Mouse (Mus musculus): ENCODE results near the gene Stt3a. TPM values are rescaled to one million over a fixed set of nuclear protein-coding genes. Genes with fewer than 3 reads are reported as not detected.
A peak's percentile ranks its signal among the peaks of the same experiment; 100 is the strongest.

Stt3a gene
- polyA plus RNA-seq (2014; fragmentation: Nextera tagmentation; extraction: Ambion mirVana): 197 and 238 TPM in 2 replicates

GRCm38 (mm10) chr9:36767203-36768143 lies at the start of gene Stt3a:
Gene Stt3a (minus strand): TSS chr9:36767679.
- peak; percentile 100 for ATAC-seq (ENCODE audit: insufficient number of reproducible peaks, low FRiP score, low TSS enrichment, low read depth)
- Histone ChIP-seq H3K9ac (ENCODE audit: low read length) (peak within 1 kb of the TSS; percentile 88), H3K4me1 (ENCODE audit: control insufficient read depth, insufficient read depth, low read length) (peaks cover 5% of the 10 kb centered on the region), H3K36me3 (ENCODE audit: control insufficient read depth, insufficient read depth, low read length) (peaks cover 7% of the 10 kb centered on the region), H3K27me3 (ENCODE audit: control insufficient read depth, insufficient read depth, low read length) (no peaks in the 10 kb centered on the region), H3K9me3 (ENCODE audit: control insufficient read depth, low read length) (no peaks in the 10 kb centered on the region), H3K4me2 (ENCODE audit: low read depth, severe bottlenecking) (peak within 1 kb of the TSS; percentile 74), H3K4me3 (ENCODE audit: low read depth, low read length) (peak within 1 kb of the TSS; percentile 92), H3K27ac (replicated peaks; ENCODE audit: low read depth, low read length) (peak within 1 kb of the TSS; percentile 79)
- peak; percentile 97 for DNase-seq (ENCODE audit: low spot score)
- WGBS: under 1% methylated on average over 60 of the region's 60 CpGs

GRCm38 (mm10) chr9:36814486-36814885 lies 47.0 kb upstream of the Stt3a start:
- no peaks in the 10 kb centered on the region for H3K36me3 ChIP-seq (ENCODE audit: control insufficient read depth, insufficient read depth, low read length)
- H3K9ac ChIP-seq (ENCODE audit: low read length): no peak overlapping the region
- DNase-seq (ENCODE audit: low spot score) (no peak), ATAC-seq (ENCODE audit: insufficient number of reproducible peaks, low FRiP score, low TSS enrichment, low read depth) (no peak)
- H3K4me3 ChIP-seq (ENCODE audit: low read depth, low read length): no peak overlapping the region
- no peaks in the 10 kb centered on the region for H3K9me3 ChIP-seq (ENCODE audit: control insufficient read depth, low read length)
- 79% methylated on average over 3 of the region's 3 CpGs for WGBS
- H3K4me2 ChIP-seq (ENCODE audit: low read depth, severe bottlenecking): no peak overlapping the region
- H3K27me3 ChIP-seq (ENCODE audit: control insufficient read depth, insufficient read depth, low read length): no peaks in the 10 kb centered on the region
- H3K27ac ChIP-seq (replicated peaks; ENCODE audit: low read depth, low read length): no peak overlapping the region
- H3K4me1 ChIP-seq (ENCODE audit: control insufficient read depth, insufficient read depth, low read length): no peaks in the 10 kb centered on the region

- H3K9me3 ChIP-seq (ENCODE audit: control insufficient read depth, low read length): no peaks in the 10 kb centered on the region
- no peak overlapping the region for H3K27ac ChIP-seq (replicated peaks; ENCODE audit: low read depth, low read length)
- no peaks in the 10 kb centered on the region for H3K27me3 ChIP-seq (ENCODE audit: control insufficient read depth, insufficient read depth, low read length)
- 0 out of 2 replicates have a peak, but pooled peaks cover 3% of the 10 kb centered on the region for H3K4me1 ChIP-seq (ENCODE audit: control insufficient read depth, insufficient read depth, low read length)
- H3K9ac ChIP-seq (ENCODE audit: low read length): no peak overlapping the region
- WGBS: 81% methylated on average over 5 of the region's 5 CpGs
- H3K4me3 ChIP-seq (ENCODE audit: low read depth, low read length): no peak overlapping the region
- no peaks in the 10 kb centered on the region for H3K36me3 ChIP-seq (ENCODE audit: control insufficient read depth, insufficient read depth, low read length)
- ATAC-seq (ENCODE audit: insufficient number of reproducible peaks, low FRiP score, low TSS enrichment, low read depth) (no peak), DNase-seq (ENCODE audit: low spot score) (no peak)
- H3K4me2 ChIP-seq (ENCODE audit: low read depth, severe bottlenecking): no peak overlapping the region
These were observed 40.8 kb upstream of the Stt3a start for GRCm38 (mm10) chr9:36808126-36808785.

- H3K27ac ChIP-seq (replicated peaks; ENCODE audit: low read depth, low read length): no peak overlapping the region
- no peak overlapping the region for H3K4me3 ChIP-seq (ENCODE audit: low read depth, low read length)
- DNase-seq (ENCODE audit: low spot score) (no peak), ATAC-seq (ENCODE audit: insufficient number of reproducible peaks, low FRiP score, low TSS enrichment, low read depth) (0 out of 2 replicates have a peak, but pooled peaks have one; percentile 35)
- H3K9me3 ChIP-seq (ENCODE audit: control insufficient read depth, low read length): no peaks in the 10 kb centered on the region
- H3K9ac ChIP-seq (ENCODE audit: low read length): no peak overlapping the region
- H3K4me2 ChIP-seq (ENCODE audit: low read depth, severe bottlenecking): no peak overlapping the region
- 0 out of 2 replicates have a peak, but pooled peaks cover 3% of the 10 kb centered on the region for H3K4me1 ChIP-seq (ENCODE audit: control insufficient read depth, insufficient read depth, low read length)
- no peaks in the 10 kb centered on the region for H3K36me3 ChIP-seq (ENCODE audit: control insufficient read depth, insufficient read depth, low read length)
- no peaks in the 10 kb centered on the region for H3K27me3 ChIP-seq (ENCODE audit: control insufficient read depth, insufficient read depth, low read length)
- WGBS: 72% methylated on average over 3 of the region's 3 CpGs
These were observed 37.9 kb upstream of the Stt3a start for GRCm38 (mm10) chr9:36805256-36805975.

GRCm38 (mm10) chr9:36803926-36804325 lies 36.4 kb upstream of the Stt3a start:
- Histone ChIP-seq H3K4me1 (ENCODE audit: control insufficient read depth, insufficient read depth, low read length) (0 out of 2 replicates have a peak, but pooled peaks cover 3% of the 10 kb centered on the region), H3K4me3 (ENCODE audit: low read depth, low read length) (no peak overlapping the region), H3K36me3 (ENCODE audit: control insufficient read depth, insufficient read depth, low read length) (no peaks in the 10 kb centered on the region), H3K27me3 (ENCODE audit: control insufficient read depth, insufficient read depth, low read length) (no peaks in the 10 kb centered on the region), H3K9ac (ENCODE audit: low read length) (no peak overlapping the region), H3K4me2 (ENCODE audit: low read depth, severe bottlenecking) (no peak overlapping the region), H3K9me3 (ENCODE audit: control insufficient read depth, low read length) (no peaks in the 10 kb centered on the region; the same call in 1 of the 2 replicates), H3K27ac (replicated peaks; ENCODE audit: low read depth, low read length) (no peak overlapping the region)
- DNase-seq (ENCODE audit: low spot score): no peak
- ATAC-seq (ENCODE audit: insufficient number of reproducible peaks, low FRiP score, low TSS enrichment, low read depth): no peak
- WGBS: 86% methylated on average over 3 of the region's 3 CpGs

- no peak for ATAC-seq (ENCODE audit: insufficient number of reproducible peaks, low FRiP score, low TSS enrichment, low read depth)
- Histone ChIP-seq H3K4me3 (ENCODE audit: low read depth, low read length) (no peak overlapping the region), H3K9ac (ENCODE audit: low read length) (no peak overlapping the region), H3K27me3 (ENCODE audit: control insufficient read depth, insufficient read depth, low read length) (no peaks in the 10 kb centered on the region), H3K36me3 (ENCODE audit: control insufficient read depth, insufficient read depth, low read length) (no peaks in the 10 kb centered on the region), H3K9me3 (ENCODE audit: control insufficient read depth, low read length) (no peaks in the 10 kb centered on the region; the same call in 1 of the 2 replicates), H3K4me2 (ENCODE audit: low read depth, severe bottlenecking) (no peak overlapping the region), H3K4me1 (ENCODE audit: control insufficient read depth, insufficient read depth, low read length) (0 out of 2 replicates have a peak, but pooled peaks cover 3% of the 10 kb centered on the region), H3K27ac (replicated peaks; ENCODE audit: low read depth, low read length) (no peak overlapping the region)
- 79% methylated on average over 6 of the region's 6 CpGs for WGBS
- no peak for DNase-seq (ENCODE audit: low spot score)
These were observed 35.9 kb upstream of the Stt3a start for GRCm38 (mm10) chr9:36803386-36803785.

- Histone ChIP-seq H3K36me3 (ENCODE audit: control insufficient read depth, insufficient read depth, low read length) (no peaks in the 10 kb centered on the region), H3K4me1 (ENCODE audit: control insufficient read depth, insufficient read depth, low read length) (0 out of 2 replicates have a peak, but pooled peaks cover 3% of the 10 kb centered on the region), H3K9ac (ENCODE audit: low read length) (no peak overlapping the region), H3K4me2 (ENCODE audit: low read depth, severe bottlenecking) (no peak overlapping the region), H3K4me3 (ENCODE audit: low read depth, low read length) (no peak overlapping the region), H3K27ac (replicated peaks; ENCODE audit: low read depth, low read length) (no peak overlapping the region), H3K27me3 (ENCODE audit: control insufficient read depth, insufficient read depth, low read length) (no peaks in the 10 kb centered on the region), H3K9me3 (ENCODE audit: control insufficient read depth, low read length) (no peaks in the 10 kb centered on the region; the same call in 1 of the 2 replicates)
- DNase-seq (ENCODE audit: low spot score) (no peak), ATAC-seq (ENCODE audit: insufficient number of reproducible peaks, low FRiP score, low TSS enrichment, low read depth) (no peak)
- WGBS: 86% methylated on average over 3 of the region's 3 CpGs
These were observed 35.5 kb upstream of the Stt3a start for GRCm38 (mm10) chr9:36802951-36803350.

GRCm38 (mm10) chr9:36801961-36802360 lies 34.5 kb upstream of the Stt3a start:
- ATAC-seq (ENCODE audit: insufficient number of reproducible peaks, low FRiP score, low TSS enrichment, low read depth): no peak
- WGBS: 81% methylated on average over 2 of the region's 2 CpGs
- no peaks in the 10 kb centered on the region for H3K27me3 ChIP-seq (ENCODE audit: control insufficient read depth, insufficient read depth, low read length)

More at GRCm38 (mm10) chr9:36801961-36802360, 34.5 kb upstream of the Stt3a start:
- Histone ChIP-seq H3K27ac (replicated peaks; ENCODE audit: low read depth, low read length) (no peak overlapping the region), H3K9ac (ENCODE audit: low read length) (no peak overlapping the region), H3K4me2 (ENCODE audit: low read depth, severe bottlenecking) (no peak overlapping the region), H3K36me3 (ENCODE audit: control insufficient read depth, insufficient read depth, low read length) (no peaks in the 10 kb centered on the region), H3K9me3 (ENCODE audit: control insufficient read depth, low read length) (no peaks in the 10 kb centered on the region; the same call in 1 of the 2 replicates), H3K4me3 (ENCODE audit: low read depth, low read length) (no peak overlapping the region), H3K4me1 (ENCODE audit: control insufficient read depth, insufficient read depth, low read length) (0 out of 2 replicates have a peak, but pooled peaks cover 3% of the 10 kb centered on the region)
- no peak for DNase-seq (ENCODE audit: low spot score)
